Mouse (Mus musculus): ENCODE measurements around the gene Plod3. TPM values are rescaled to one million over a fixed set of nuclear protein-coding genes. Genes with fewer than 3 reads are reported as not detected.

Gene Plod3
- polyA plus RNA-seq, 1 experiment from 2014 or later: 42.7 TPM

DNA sequence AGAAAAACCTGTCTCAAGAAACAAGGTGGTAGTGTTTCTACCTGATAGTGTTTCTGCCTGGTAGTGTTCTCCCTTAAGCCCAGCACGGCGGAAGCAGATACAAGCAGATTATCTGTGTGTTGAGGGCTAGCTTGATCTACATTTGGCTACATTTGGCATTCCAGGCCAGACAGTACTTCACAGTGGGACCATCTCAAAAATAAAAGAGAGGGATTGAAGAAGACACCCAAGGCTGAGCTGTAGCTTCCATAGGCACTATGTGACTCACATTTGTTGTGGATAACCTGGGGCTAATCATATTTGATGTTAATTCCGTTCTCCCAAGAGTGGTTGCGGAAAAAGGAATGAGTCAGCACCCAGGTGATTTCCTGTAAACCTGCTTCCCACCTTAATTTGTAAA, 34.7 kb upstream of the Plod3 start:
- Histone ChIP-seq H3K9me3 (replicated peaks) (no peaks in the 10 kb centered on the region), H3K4me1 (replicated peaks) (peaks cover 11% of the 10 kb centered on the region), H3K27me3 (replicated peaks) (no peaks in the 10 kb centered on the region), H3K36me3 (peaks cover 9% of the 10 kb centered on the region; the same call in 1 of the 2 replicates), H3K4me3 (no peak overlapping the region), H3K9ac (no peak overlapping the region), H3K27ac (ENCODE audit: poor library complexity, severe bottlenecking) (no peak overlapping the region), H3K4me2 (peak overlapping the region; percentile 73; the same call in 1 of the 2 replicates)
- WGBS: 66% methylated on average over 4 of the region's 4 CpGs
- no peak for ATAC-seq (ENCODE audit: insufficient number of reproducible peaks, low FRiP score)

DNA sequence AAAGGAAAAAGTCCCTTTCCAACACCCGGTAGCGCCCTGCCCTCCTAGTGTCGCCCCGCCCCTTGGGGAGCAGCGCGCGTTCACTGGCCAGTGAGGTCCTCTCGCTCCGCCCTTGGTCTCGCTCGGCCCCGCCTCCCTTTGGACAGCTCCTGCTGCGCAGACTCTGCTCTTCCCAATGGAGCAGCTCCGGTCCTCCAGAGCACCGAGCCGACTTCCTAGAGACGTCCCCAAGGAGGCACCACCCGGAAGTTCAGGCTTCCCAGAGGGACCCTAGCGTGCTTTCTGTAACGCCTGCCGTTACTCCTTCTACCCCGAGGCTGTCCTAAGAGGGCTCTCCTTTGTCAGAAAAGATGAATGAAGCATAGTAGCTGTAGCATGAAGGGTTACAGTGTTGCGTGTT, 33.8 kb upstream of the Plod3 start, which contains the start of gene Fis1:
Gene Fis1, plus strand, starts transcription at position 261 of the 400 bp plus-strand sequence.
- Histone ChIP-seq H3K36me3 (peaks cover 13% of the 10 kb centered on the region; the same call in 1 of the 2 replicates), H3K27me3 (replicated peaks) (no peaks in the 10 kb centered on the region), H3K9me3 (replicated peaks) (no peaks in the 10 kb centered on the region), H3K4me1 (replicated peaks) (peaks cover 11% of the 10 kb centered on the region), H3K9ac (peak within 1 kb of the TSS; percentile 82), H3K27ac (ENCODE audit: poor library complexity, severe bottlenecking) (peak within 1 kb of the TSS; percentile 55; the same call in 1 of the 2 replicates), H3K4me2 (peak within 1 kb of the TSS; percentile 73), H3K4me3 (peak within 1 kb of the TSS; percentile 82)
- WGBS: under 1% methylated on average over 23 of the region's 23 CpGs
- ATAC-seq (ENCODE audit: insufficient number of reproducible peaks, low FRiP score): peak; percentile 98

DNA sequence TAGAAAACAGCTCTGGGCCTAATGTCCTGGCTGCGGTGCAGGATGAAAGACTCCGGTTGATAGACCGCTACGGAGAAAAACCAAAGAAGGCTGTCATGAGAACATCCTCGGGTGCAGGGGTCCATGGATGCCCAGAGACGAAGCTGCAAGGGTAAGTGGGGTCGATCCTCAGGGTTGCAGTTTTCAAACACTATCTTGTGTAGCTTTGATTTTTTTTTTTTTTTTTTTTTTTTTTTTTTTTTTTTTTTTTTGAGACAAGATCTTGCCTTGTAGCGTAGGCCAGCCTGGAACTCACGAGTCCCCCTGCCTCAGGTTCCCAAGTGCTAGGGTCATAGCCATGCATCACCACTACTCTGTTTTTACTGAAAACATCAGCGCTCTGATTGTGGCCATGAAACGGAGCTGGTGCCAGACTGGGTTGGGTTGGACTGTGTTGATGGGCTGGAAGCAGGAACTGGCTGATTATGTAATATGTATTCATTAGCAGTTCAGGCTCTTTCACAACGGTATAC, 33.3 kb upstream of the Plod3 start:
- Histone ChIP-seq H3K4me3 (peak overlapping the region; percentile 82), H3K4me2 (peak overlapping the region; percentile 73), H3K36me3 (peaks cover 13% of the 10 kb centered on the region; the same call in 1 of the 2 replicates), H3K9me3 (replicated peaks) (no peaks in the 10 kb centered on the region), H3K4me1 (replicated peaks) (peaks cover 11% of the 10 kb centered on the region), H3K27ac (ENCODE audit: poor library complexity, severe bottlenecking) (peak overlapping the region; percentile 55; the same call in 1 of the 2 replicates), H3K27me3 (replicated peaks) (no peaks in the 10 kb centered on the region), H3K9ac (peak overlapping the region; percentile 82)
- peak; percentile 47; the same call in 1 of the 2 replicates for ATAC-seq (ENCODE audit: insufficient number of reproducible peaks, low FRiP score)
- 2% methylated on average over 12 of the region's 12 CpGs for WGBS

DNA sequence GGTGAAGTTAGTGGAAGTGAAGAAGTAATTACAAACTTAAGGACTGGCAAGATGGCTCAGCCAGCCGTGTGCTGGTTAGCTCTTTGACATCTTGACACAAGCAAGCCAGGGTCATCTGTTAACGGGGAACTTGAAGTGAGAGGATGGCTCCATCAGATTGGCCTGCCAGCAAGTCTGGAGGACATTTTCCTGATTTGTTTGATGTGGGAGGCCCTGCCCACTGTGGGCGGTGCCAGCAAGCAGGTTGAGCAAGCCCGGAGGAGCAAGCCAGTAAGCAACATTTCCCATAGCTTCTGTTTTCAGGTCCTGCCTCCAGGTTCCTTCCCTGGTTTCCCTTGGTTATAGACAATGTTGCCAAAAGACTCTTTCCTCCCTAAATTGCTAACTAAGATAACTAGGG, 31.2 kb upstream of the Plod3 start:
- Histone ChIP-seq H3K27ac (ENCODE audit: poor library complexity, severe bottlenecking) (no peak overlapping the region), H3K4me1 (replicated peaks) (peaks cover 11% of the 10 kb centered on the region), H3K4me2 (no peak overlapping the region), H3K9ac (no peak overlapping the region), H3K9me3 (replicated peaks) (no peaks in the 10 kb centered on the region), H3K4me3 (no peak overlapping the region), H3K27me3 (replicated peaks) (no peaks in the 10 kb centered on the region), H3K36me3 (peaks cover 13% of the 10 kb centered on the region; the same call in 1 of the 2 replicates)
- ATAC-seq (ENCODE audit: insufficient number of reproducible peaks, low FRiP score): no peak
- WGBS: 80% methylated on average over 4 of the region's 4 CpGs

DNA sequence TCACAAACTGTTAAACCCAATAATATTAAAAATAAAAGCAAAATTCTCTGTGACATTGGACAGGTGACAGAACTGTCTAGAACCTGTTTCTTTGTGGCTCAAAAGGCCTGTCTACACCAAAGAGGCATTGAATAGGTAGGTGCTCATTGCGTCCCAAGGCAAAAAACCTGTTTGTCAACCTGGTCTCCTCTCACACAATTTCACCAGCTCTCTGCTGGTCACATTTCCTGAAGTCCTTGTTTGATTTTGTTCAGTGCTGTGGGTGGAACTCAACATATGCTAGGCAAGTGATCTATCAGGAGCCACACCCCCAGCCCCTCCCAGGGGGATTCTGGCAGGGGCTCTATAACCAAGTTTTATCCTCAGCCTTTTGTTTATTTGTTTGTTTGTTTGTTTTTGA, 29.6 kb upstream of the Plod3 start:
- Histone ChIP-seq H3K9ac (no peak overlapping the region), H3K9me3 (replicated peaks) (no peaks in the 10 kb centered on the region), H3K4me1 (replicated peaks) (peaks cover 15% of the 10 kb centered on the region), H3K4me2 (no peak overlapping the region), H3K4me3 (no peak overlapping the region), H3K27me3 (replicated peaks) (no peaks in the 10 kb centered on the region), H3K27ac (ENCODE audit: poor library complexity, severe bottlenecking) (no peak overlapping the region), H3K36me3 (peaks cover 13% of the 10 kb centered on the region; the same call in 1 of the 2 replicates)
- no peak for ATAC-seq (ENCODE audit: insufficient number of reproducible peaks, low FRiP score)
- WGBS: 89% methylated on average over 1 of the region's 1 CpGs

DNA sequence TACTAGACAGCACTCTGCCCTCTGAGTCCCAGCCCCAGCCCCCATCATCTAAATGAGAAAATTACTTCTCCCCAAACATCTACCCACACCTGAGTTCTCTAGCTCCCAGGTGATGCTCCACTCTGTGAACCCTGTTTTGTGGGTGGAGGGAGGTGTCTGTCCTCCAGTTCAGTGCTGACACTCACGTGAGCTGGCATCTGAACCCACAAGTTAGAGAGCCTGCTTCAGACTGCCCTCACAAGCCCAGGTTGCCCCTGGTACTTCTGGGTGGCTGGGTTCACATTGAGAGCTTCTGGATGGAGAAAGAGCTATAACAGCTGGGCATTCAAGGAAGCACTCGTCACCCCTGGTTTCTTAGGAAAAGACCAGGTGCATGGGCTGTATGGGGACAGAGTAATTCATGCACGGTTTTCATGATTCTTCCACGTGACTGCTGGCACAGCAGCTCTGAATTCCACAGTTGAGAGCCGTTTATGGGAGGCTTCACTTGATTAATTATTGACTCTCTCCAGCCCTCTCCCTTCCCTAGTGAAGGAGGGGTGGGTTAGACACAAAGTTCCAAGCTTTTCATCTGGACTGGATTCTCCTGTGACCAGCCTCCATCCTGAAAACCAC, 27.7 kb upstream of the Plod3 start:
- 82% methylated on average over 5 of the region's 5 CpGs for WGBS
- peaks cover 25% of the 10 kb centered on the region for H3K36me3 ChIP-seq
- no peak for ATAC-seq (ENCODE audit: insufficient number of reproducible peaks, low FRiP score)
- no peak overlapping the region for H3K9ac ChIP-seq
- no peak overlapping the region for H3K27ac ChIP-seq (ENCODE audit: poor library complexity, severe bottlenecking)
- no peaks in the 10 kb centered on the region for H3K9me3 ChIP-seq (replicated peaks)
- no peak overlapping the region for H3K4me2 ChIP-seq
- no peak overlapping the region for H3K4me3 ChIP-seq
- no peaks in the 10 kb centered on the region for H3K27me3 ChIP-seq (replicated peaks)
- peaks cover 16% of the 10 kb centered on the region for H3K4me1 ChIP-seq (replicated peaks)

DNA sequence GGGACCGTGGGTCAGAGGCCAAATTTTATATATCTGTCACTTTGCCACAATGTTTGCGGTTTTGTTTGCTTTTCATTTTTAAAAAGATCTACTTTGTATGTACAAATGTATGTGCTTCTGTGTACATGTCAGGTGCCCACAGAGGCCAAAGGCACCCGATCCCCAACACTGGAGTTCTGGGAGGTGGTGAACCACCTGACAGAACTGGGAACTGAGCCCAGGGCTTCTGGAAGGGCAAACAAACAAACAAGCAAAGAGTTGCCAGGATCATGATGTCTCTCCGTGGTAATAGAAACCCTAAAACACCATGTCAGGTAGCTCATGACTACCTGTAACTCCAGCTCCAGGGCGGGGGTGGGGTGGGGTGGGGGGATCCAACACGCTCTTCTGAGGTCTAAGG, 26.8 kb upstream of the Plod3 start:
- H3K27me3 ChIP-seq (replicated peaks): no peaks in the 10 kb centered on the region
- H3K4me2 ChIP-seq: no peak overlapping the region
- 90% methylated on average over 6 of the region's 6 CpGs for WGBS
- no peak overlapping the region for H3K4me3 ChIP-seq
- H3K36me3 ChIP-seq: peaks cover 35% of the 10 kb centered on the region
- H3K27ac ChIP-seq (ENCODE audit: poor library complexity, severe bottlenecking): no peak overlapping the region
- no peaks in the 10 kb centered on the region for H3K9me3 ChIP-seq (replicated peaks)
- no peak overlapping the region for H3K9ac ChIP-seq
- H3K4me1 ChIP-seq (replicated peaks): peaks cover 18% of the 10 kb centered on the region
- no peak for ATAC-seq (ENCODE audit: insufficient number of reproducible peaks, low FRiP score)

DNA sequence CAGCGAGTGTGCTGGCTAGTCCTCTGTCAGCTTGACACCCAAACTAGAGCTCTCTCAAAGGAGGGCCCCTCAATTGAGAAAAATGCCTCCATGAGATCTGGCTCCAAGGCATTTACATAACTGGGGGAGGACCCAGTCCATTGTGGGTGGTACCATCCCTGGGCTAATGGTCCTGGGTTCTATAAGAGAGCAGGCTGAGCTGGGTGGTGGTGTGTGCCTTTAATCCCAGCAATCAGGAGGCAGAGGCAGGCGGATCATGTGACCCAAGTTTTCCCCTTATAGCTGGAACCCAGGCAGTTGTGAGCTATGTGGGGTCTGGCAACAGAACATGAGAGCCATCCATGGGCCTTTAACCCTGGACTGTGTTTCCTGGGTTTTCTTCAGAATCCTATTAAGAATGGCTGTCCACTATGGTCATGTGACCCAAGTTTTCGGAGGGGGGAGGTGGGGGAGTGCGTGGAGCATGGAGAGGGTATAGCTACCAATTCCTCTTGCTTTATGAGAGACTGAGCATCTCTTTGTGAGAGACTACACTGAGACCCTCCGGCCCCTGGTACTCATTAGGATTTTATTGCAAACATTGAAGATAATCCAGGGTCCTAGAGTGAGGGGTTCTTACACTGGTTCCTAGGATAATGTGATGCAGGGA, 25.4 kb upstream of the Plod3 start:
- Histone ChIP-seq H3K4me3 (peak overlapping the region; percentile 68), H3K9ac (peak overlapping the region; percentile 76), H3K27me3 (replicated peaks) (no peaks in the 10 kb centered on the region), H3K4me1 (replicated peaks) (peaks cover 29% of the 10 kb centered on the region), H3K36me3 (peaks cover 45% of the 10 kb centered on the region), H3K27ac (ENCODE audit: poor library complexity, severe bottlenecking) (peak overlapping the region; percentile 83), H3K4me2 (peak overlapping the region; percentile 78), H3K9me3 (replicated peaks) (no peaks in the 10 kb centered on the region)
- ATAC-seq (ENCODE audit: insufficient number of reproducible peaks, low FRiP score): no peak
- 27% methylated on average over 5 of the region's 5 CpGs for WGBS

DNA sequence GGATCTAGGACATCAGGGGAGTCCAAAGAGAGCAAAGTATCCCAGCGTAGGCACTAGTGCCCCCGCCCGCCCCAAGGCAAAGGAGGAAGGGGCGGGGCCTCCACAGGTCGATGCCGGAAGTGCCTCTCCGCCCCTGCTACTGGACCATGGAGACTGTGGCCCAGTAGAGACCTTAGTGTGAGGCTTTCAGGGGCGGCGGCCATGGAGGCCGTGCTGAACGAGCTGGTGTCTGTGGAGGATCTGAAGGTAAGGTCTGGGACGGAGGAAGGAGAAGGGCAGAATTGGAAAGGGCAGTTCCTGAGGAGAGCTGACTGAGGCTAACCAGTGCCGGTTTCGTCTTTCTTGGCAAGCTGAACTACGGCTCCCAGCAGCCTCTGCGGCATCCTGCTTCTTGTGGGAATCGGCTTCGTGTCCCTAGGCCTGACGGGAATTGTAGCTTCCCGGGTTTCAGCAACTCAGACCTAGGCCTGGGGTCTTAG, 24.8 kb upstream of the Plod3 start:
- no peaks in the 10 kb centered on the region for H3K9me3 ChIP-seq (replicated peaks)
- H3K4me2 ChIP-seq: peak overlapping the region; percentile 78
- peak overlapping the region; percentile 83 for H3K27ac ChIP-seq (ENCODE audit: poor library complexity, severe bottlenecking)
- H3K36me3 ChIP-seq: peaks cover 41% of the 10 kb centered on the region
- H3K27me3 ChIP-seq (replicated peaks): no peaks in the 10 kb centered on the region
- under 1% methylated on average over 20 of the region's 20 CpGs for WGBS
- H3K9ac ChIP-seq: peak overlapping the region; percentile 76
- ATAC-seq (ENCODE audit: insufficient number of reproducible peaks, low FRiP score): peak; percentile 89
- peaks cover 34% of the 10 kb centered on the region for H3K4me1 ChIP-seq (replicated peaks)
- peak overlapping the region; percentile 68 for H3K4me3 ChIP-seq

DNA sequence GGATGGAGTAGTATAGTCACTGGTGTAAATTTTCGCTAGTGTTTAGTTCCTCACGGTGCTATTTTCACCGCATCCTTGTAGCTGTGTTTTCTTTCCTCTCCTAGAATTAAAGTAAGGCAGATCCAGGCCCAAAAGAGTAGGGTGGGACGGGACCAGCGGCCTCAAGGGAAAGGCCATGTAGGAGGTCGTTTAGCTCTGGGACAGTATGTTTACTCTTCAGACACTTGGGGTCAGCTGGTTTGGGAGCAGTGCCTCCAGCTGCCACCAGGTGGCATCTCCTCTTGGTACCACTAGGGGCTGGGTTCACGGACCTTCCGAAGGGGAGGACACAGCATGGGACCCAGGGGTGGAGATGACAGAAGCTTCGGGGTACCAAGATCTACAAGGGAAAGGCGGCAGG, 24.3 kb upstream of the Plod3 start:
- Histone ChIP-seq H3K9ac (peak overlapping the region; percentile 76), H3K27ac (ENCODE audit: poor library complexity, severe bottlenecking) (peak overlapping the region; percentile 83), H3K4me1 (replicated peaks) (peaks cover 39% of the 10 kb centered on the region), H3K27me3 (replicated peaks) (no peaks in the 10 kb centered on the region), H3K4me3 (peak overlapping the region; percentile 68), H3K9me3 (replicated peaks) (no peaks in the 10 kb centered on the region), H3K4me2 (peak overlapping the region; percentile 78), H3K36me3 (peaks cover 38% of the 10 kb centered on the region)
- WGBS: under 1% methylated on average over 10 of the region's 10 CpGs
- ATAC-seq (ENCODE audit: insufficient number of reproducible peaks, low FRiP score): peak; percentile 75

DNA sequence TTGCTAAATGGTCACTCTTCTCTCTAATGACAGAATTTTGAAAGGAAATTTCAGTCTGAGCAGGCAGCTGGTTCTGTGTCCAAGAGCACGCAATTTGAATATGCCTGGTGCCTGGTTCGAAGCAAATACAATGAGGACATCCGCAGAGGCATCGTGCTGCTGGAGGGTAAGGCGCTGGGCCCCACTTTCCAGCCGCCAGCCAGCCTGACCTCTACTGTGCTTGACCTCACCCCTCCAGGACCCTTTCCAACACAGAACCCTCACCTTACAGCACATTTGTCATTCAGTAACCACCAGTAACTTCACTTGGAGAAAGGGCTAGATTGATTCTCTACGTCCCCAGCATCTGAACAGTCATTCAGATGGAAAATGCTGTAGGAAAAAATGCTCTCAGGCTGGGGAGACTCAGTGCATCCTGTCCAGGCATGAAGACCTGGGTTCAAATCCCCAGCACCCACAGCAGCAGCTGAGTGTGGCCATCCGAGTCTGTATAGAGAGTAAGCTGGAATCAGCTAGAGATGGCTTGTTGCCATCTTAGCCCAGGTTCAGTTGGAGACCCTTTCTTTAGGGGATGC, 23.8 kb upstream of the Plod3 start:
- H3K4me2 ChIP-seq: peak overlapping the region; percentile 78
- peak overlapping the region; percentile 68 for H3K4me3 ChIP-seq
- ATAC-seq (ENCODE audit: insufficient number of reproducible peaks, low FRiP score): no peak
- H3K9me3 ChIP-seq (replicated peaks): no peaks in the 10 kb centered on the region
- H3K27ac ChIP-seq (ENCODE audit: poor library complexity, severe bottlenecking): peak overlapping the region; percentile 83; the same call in 1 of the 2 replicates
- 73% methylated on average over 8 of the region's 8 CpGs for WGBS
- peak overlapping the region; percentile 76 for H3K9ac ChIP-seq
- H3K36me3 ChIP-seq: peaks cover 40% of the 10 kb centered on the region
- peaks cover 41% of the 10 kb centered on the region for H3K4me1 ChIP-seq (replicated peaks)
- H3K27me3 ChIP-seq (replicated peaks): no peaks in the 10 kb centered on the region

Measured in heart, embryonic 12.5 days (tissue).